Mouse (Mus musculus) frontal cortex, postnatal 14 days (tissue): ENCODE data around the gene Gm8212.
"Not testable (repeated sequence)": the region's sequence is repeated elsewhere in the genome, so short reads cannot be mapped to it uniquely, and the experiment has no call there.

Experiments
- DNase-seq, 2 experiments: peaks; one replicate each; pipeline ENCODE4 v3.0.0; 2022; ENCODE audit warnings: low spot score in 2 of 2

Gm8212 gene

DNA sequence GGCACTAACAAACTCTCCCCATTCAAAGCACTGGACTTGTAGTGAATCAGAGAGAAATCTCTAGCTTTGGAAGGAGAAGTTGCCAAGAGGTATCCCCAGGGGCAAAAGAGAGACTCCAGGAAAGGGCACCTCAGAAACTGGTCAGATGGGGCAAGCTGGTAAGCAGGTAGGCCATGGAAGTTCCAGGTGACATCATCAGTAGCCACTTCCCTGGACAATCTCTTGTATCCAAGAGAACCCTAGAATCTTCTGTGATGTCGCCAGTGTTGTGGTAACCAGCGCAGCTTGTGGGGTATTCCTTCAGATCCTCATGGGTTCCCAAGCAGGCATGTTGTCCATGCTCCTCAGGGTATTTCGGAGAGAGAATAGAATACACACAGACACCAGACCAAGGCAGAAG lies at the start of gene Gm8212:
Gene Gm8212 (plus strand): TSS at position 301 of the 400 bp plus-strand sequence.
- DNase-seq: not testable (repeated sequence)

GRCm38 (mm10) chr14:44213154-44213553 lies 15.7 kb downstream of the Gm8212 start, which contains the start of gene 4930503E14Rik:
Gene 4930503E14Rik (minus strand): TSS chr14:44213254.
- not testable (repeated sequence) for DNase-seq

GRCm38 (mm10) chr14:44248039-44248438 lies 50.6 kb downstream of the Gm8212 start:
- no peak for DNase-seq
